Mouse (Mus musculus) lung, adult 2 months (tissue): ENCODE data around the gene Med1. TPM values are rescaled to one million over a fixed set of nuclear protein-coding genes. Genes with fewer than 3 reads are reported as not detected.
A peak's percentile ranks its signal among the peaks of the same experiment; 100 is the strongest.
"Not testable (repeated sequence)": the region's sequence is repeated elsewhere in the genome, so short reads cannot be mapped to it uniquely, and the experiment has no call there.

Experiments
- DNase-seq: peaks from one replicate; pipeline ENCODE4 v3.0.0; 2022
- H3K4me1 ChIP-seq: fragments of 200-500 bp; 2 replicates; pipeline ENCODE4 v1.6.1; 2011; ENCODE audit warnings: low read length; ENCODE audit not compliant: control insufficient read depth, insufficient read depth
- H3K4me3 ChIP-seq: fragments of 200-500 bp; replicated peaks from 2 replicates; pipeline ENCODE3; 2011; ENCODE audit warnings: low read depth, mild to moderate bottlenecking, control low read depth, low read length; ENCODE audit errors: extremely low read depth
- CTCF ChIP-seq: fragments of 200-500 bp; IDR thresholded peaks from 2 replicates; pipeline ENCODE4 v1.5.1; 2011; ENCODE audit warnings: mild to moderate bottlenecking, low read length, control low read depth; ENCODE audit not compliant: insufficient read depth
- POLR2A ChIP-seq: fragments of 200-500 bp; IDR thresholded peaks from 2 replicates; pipeline ENCODE4 v1.6.1; 2011; ENCODE audit warnings: low read depth, mild to moderate bottlenecking, control low read depth, low read length, borderline replicate concordance; ENCODE audit errors: extremely low read depth
- WGBS: fragments of 180-500 bp; shearing (Covaris S2); methylation state at CpG from one replicate; pipeline ENCODE4 v1.1.7; 2018; 5-methylcytosine and 5-hydroxymethylcytosine counted together
- polyA plus RNA-seq: library from polyadenylated mRNA; depleted of rRNA; stranded (reverse); fragments of >200 nt; gene quantifications from 2 replicates; pipeline ENCODE4 v1.2.3, GENCODE M21; 2012

Med1 gene
- polyA plus RNA-seq, 1 experiment: 13.7 TPM

GRCm38 (mm10) chr11:98202641-98203350, 9.7 kb upstream of the Med1 start, which contains the start of gene Cdk12:
Gene Cdk12 (plus strand): TSS chr11:98203059.
- WGBS: under 1% methylated on average over 61 of the region's 63 CpGs
- TF ChIP-seq CTCF: no peak
- TF ChIP-seq POLR2A: peak; percentile 98
- peak; percentile 92 for DNase-seq

DNA sequence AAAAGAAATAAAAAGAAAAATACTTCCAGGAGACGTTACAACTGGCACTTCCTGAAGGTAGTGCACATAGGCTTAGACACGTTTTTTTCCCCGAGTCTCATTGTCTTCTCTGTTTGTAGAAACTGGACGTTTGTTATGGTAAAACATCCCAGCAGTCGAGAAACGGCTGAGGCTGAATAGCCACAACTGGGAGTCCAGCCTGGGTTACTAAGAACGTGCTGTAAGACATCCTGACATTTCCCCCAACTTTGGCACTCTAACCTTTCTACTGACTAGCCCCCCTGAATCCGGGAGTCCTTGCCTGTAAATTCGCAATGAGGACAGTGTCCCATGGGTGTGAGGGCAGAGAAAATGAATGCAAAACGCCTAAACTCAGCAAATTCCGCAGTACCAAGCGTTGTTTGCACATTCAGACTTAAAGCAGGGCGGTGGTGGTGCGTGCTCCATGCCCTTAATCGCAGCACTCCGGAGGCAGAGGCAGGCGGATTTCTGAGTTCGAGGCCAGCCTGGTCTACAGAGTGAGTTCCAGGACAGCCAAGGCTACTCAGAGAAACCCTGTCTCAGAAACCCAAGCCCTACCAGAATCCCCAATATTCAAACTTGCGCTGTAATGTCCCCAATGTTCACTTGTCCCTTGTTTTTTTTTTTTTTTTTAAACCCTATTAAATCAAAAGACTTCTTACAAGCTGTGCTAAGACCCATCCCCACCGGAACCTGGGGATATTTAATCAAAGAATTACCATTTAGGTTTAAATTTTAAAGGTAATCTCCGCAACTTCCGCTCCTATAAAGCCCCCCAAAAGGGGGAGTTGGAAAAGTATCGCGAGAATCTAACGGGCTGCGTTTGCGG, 8.9 kb upstream of the Med1 start:
- Histone ChIP-seq H3K4me3 (peak overlapping the region; percentile 64), H3K4me1 (peaks cover 4% of the 10 kb centered on the region)
- TF ChIP-seq POLR2A (no peak; the same call in 1 of the 2 replicates), CTCF (no peak)
- DNase-seq: peak; percentile 48
- WGBS: under 1% methylated on average over 27 of the region's 27 CpGs

More at GRCm38 (mm10) chr11:98202641-98203350, 9.7 kb upstream of the Med1 start, which contains the start of gene Cdk12:
- Histone ChIP-seq H3K4me1 (peaks cover 4% of the 10 kb centered on the region), H3K4me3 (peak within 1 kb of the TSS; percentile 68)

DNA sequence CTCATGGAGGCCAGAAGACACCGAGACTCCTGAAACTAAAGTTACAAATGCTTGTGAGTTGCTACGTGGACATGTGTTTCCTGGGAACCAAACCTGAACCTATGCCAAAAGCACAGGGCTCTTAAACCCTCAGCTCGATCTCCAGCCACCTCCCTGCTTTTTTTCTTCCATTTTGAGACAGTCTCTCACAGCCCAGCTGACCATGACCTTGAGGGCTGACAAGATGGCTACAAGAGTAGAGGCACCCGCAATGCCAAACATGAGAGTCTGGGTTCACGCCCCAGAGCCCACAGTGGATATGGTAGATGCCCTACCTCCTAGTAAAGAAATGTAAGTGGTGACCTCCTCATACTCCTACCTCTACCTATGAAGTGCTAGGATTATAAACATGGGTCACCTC, 2.3 kb downstream of the Med1 start:
- TF ChIP-seq POLR2A (no peak), CTCF (no peak)
- no peak for DNase-seq
- Histone ChIP-seq H3K4me3 (no peak overlapping the region), H3K4me1 (peaks cover 2% of the 10 kb centered on the region; the same call in 1 of the 2 replicates)
- WGBS: 61% methylated on average over 5 of the region's 5 CpGs

- 73% methylated on average over 9 of the region's 9 CpGs for WGBS
- no peak for TF ChIP-seq CTCF
- no peak for TF ChIP-seq POLR2A
Measured at GRCm38 (mm10) chr11:98187640-98188395, 5.3 kb downstream of the Med1 start.

GRCm38 (mm10) chr11:98182149-98182548, 10.9 kb downstream of the Med1 start:
- not testable (repeated sequence) for DNase-seq, H3K4me1 ChIP-seq, H3K4me3 ChIP-seq
- WGBS: 84% methylated on average over 3 of the region's 3 CpGs

More at GRCm38 (mm10) chr11:98187640-98188395, 5.3 kb downstream of the Med1 start:
- peak; percentile 46 for DNase-seq
- Histone ChIP-seq H3K4me3 (no peak overlapping the region), H3K4me1 (peaks cover 2% of the 10 kb centered on the region; the same call in 1 of the 2 replicates)

DNA sequence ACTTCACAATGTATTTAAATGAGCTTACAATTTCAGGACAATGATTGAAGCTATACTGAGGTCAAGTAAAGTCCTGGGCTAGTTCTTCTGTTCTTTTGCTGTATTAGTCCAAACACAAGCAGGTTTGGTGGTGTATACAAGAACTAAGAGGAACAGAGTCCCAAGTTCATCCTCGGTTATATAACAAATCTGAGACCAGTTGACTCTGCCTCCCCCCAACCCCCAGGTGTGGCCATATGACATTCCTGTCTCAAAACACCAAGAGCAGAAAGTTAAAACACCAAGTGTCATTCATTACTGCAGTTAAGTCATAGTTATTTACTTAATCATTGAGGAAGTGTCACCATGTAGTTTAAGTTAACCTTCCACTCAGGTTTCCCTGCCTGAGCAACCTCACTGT, 24.7 kb downstream of the Med1 start:
- no peak overlapping the region for H3K4me3 ChIP-seq
- no peak for DNase-seq
- 85% methylated on average over 1 of the region's 1 CpGs for WGBS
- TF ChIP-seq CTCF (no peak), POLR2A (no peak)
- H3K4me1 ChIP-seq: no peaks in the 10 kb centered on the region

GRCm38 (mm10) chr11:98155094-98155493, 38.0 kb downstream of the Med1 start:
- Histone ChIP-seq H3K4me1 (no peaks in the 10 kb centered on the region), H3K4me3 (no peak overlapping the region)
- no peak for DNase-seq
- WGBS: 69% methylated on average over 6 of the region's 6 CpGs
- TF ChIP-seq CTCF (no peak), POLR2A (no peak)

DNA sequence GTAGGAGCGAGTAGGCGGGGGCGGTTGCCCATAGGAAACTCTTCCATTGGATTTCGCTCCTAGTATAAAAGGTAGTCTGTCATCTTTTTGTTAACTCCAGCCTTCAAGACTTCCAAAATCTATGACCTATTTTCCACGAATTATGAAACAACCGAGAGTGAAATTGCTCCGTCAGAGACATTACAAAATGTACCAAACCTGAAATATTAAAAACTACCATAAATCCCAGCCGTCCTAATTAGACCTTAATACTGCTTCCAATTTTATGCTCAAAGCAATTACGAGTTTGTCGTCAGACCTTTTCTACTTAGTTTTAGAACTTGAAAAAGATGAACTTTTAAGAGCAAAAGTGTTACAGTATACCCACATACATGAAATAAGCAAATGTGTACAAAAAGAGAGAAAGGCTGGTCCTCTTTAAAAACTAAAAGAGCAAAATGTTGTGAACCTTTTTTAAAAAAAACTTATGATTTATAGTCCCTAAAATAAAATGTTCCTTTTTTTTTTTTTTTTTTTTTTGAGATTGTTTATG, 42.4 kb downstream of the Med1 start:
- no peak overlapping the region for H3K4me3 ChIP-seq
- no peak for DNase-seq
- 4% methylated on average over 10 of the region's 10 CpGs for WGBS
- TF ChIP-seq POLR2A (no peak), CTCF (no peak)
- peaks cover 9% of the 10 kb centered on the region for H3K4me1 ChIP-seq
